Mouse (Mus musculus) cortical plate, adult 2 months (tissue): Measurements from ENCODE around the gene Rhov.

Source experiments
- CTCF ChIP-seq: fragments of 200-500 bp; IDR thresholded peaks from 2 replicates; pipeline ENCODE4 v1.5.1; 2011; ENCODE audit warnings: mild to moderate bottlenecking, control low read depth, low read length; ENCODE audit not compliant: insufficient read depth; ENCODE audit errors: extremely low read depth
- POLR2A ChIP-seq: fragments of 200-500 bp; IDR thresholded peaks from 2 replicates; pipeline ENCODE4 v1.6.1; 2011; ENCODE audit warnings: mild to moderate bottlenecking, low read length, control low read depth; ENCODE audit not compliant: insufficient read depth; ENCODE audit errors: extremely low read depth

GRCm38 (mm10) chr2:119289014-119289416, 17.9 kb upstream of the Rhov start:
- no peak for TF ChIP-seq CTCF
- TF ChIP-seq POLR2A, result no peak
